Mouse (Mus musculus) lung, postnatal 0 days (tissue): ENCODE results near the gene Rasa2.

Experiments
- CTCF ChIP-seq: IDR thresholded peaks from 2 replicates; pipeline ENCODE4 v1.5.1; 2016; ENCODE audit warnings: antibody characterized with exemption, mild to moderate bottlenecking
- EP300 ChIP-seq: IDR thresholded peaks from 2 replicates; pipeline ENCODE4 v1.6.1; 2016; ENCODE audit warnings: antibody characterized with exemption, mild to moderate bottlenecking, control low read depth

- TF ChIP-seq EP300 (no peak), CTCF (no peak)
These were observed 44.6 kb upstream of the Rasa2 start for GRCm38 (mm10) chr9:96675763-96676640.
